ENCODE assay signal across 19 mouse cellular contexts in genomic region chr16:23670161-23670560, GRCm38 (mm10).
A peak's percentile ranks its signal among the peaks of the same experiment; 100 is the strongest.
DNase-seq lines count a peak whose midpoint lies in the region; ATAC-seq and TF ChIP-seq lines count a peak whose summit lies in the region.
"Had no signal": no experiment of that assay in that cellular context is flagged by ENCODE, and none has a peak within 500 bp of the region (broad histone marks: within the 10 kb centered on the region; RNA-seq: fewer than 3 reads in every experiment).

No protein-coding gene starts in this region.

- H3K9me3 ChIP-seq in liver, embryonic 11.5 days (ENCODE audit: control insufficient read depth, low read length): no peaks in the 10 kb centered on the region
- no peaks in the 10 kb centered on the region for H3K9me3 ChIP-seq in neural tube, embryonic 15.5 days (replicated peaks)
- H3K9me3 ChIP-seq: forebrain, embryonic 15.5 days; hindbrain, embryonic 10.5 days; limb, embryonic 15.5 days; neural tube, embryonic 13.5 days had no signal

- 0 out of 2 replicates have a peak, but pooled peaks have one; percentile 21 for TF ChIP-seq CTCF in liver, adult 2 months (IDR thresholded peaks at IDR 0.05; ENCODE audit: low read depth, low read length)

- H3K27ac ChIP-seq in liver, adult 2 months (replicated peaks; ENCODE audit: insufficient read depth, low read depth, low read length): no peak overlapping the region
- no peak overlapping the region for H3K27ac ChIP-seq in liver, embryonic 11.5 days (ENCODE audit: low read depth, low read length)
- 0 out of 2 replicates have a peak overlapping the region, but pooled peaks have one; percentile 18 for H3K27ac ChIP-seq in neural tube, embryonic 15.5 days (replicated peaks)
- H3K27ac ChIP-seq: forebrain, embryonic 15.5 days; hindbrain, embryonic 10.5 days; limb, embryonic 15.5 days; neural tube, embryonic 13.5 days had no signal

- no peaks in the 10 kb centered on the region for H3K36me3 ChIP-seq in liver, adult 2 months (ENCODE audit: control insufficient read depth, insufficient read depth, low read length)
- no peaks in the 10 kb centered on the region for H3K36me3 ChIP-seq in liver, embryonic 11.5 days (ENCODE audit: control insufficient read depth, insufficient read depth, low read length)
- no peaks in the 10 kb centered on the region for H3K36me3 ChIP-seq in neural tube, embryonic 15.5 days
- H3K36me3 ChIP-seq: forebrain, embryonic 15.5 days; hindbrain, embryonic 10.5 days; limb, embryonic 15.5 days; neural tube, embryonic 13.5 days had no signal

- TF ChIP-seq POLR2A in liver, adult 2 months (IDR thresholded peaks at IDR 0.05; ENCODE audit: extremely low read depth, insufficient read depth, low read length): no peak

- H3K79me2 ChIP-seq in liver, adult 2 months (ENCODE audit: control insufficient read depth, insufficient read depth, low read length): no peaks in the 10 kb centered on the region

- H3K27me3 ChIP-seq in liver, adult 2 months (ENCODE audit: control insufficient read depth, insufficient read depth, low read length): no peaks in the 10 kb centered on the region
- H3K27me3 ChIP-seq in liver, embryonic 11.5 days (replicated peaks; ENCODE audit: control insufficient read depth, insufficient read depth, low read length): no peaks in the 10 kb centered on the region
- no peaks in the 10 kb centered on the region for H3K27me3 ChIP-seq in neural tube, embryonic 15.5 days (replicated peaks)
- H3K27me3 ChIP-seq: forebrain, embryonic 15.5 days; limb, embryonic 15.5 days; neural tube, embryonic 13.5 days had no signal

- 82% methylated on average over 4 of the region's 4 CpGs for WGBS in liver, adult 2 months
- WGBS in liver, embryonic 11.5 days: 71% methylated on average over 4 of the region's 4 CpGs
- WGBS in neural tube, embryonic 15.5 days: 77% methylated on average over 4 of the region's 4 CpGs

- ATAC-seq in CD4-positive, CD25-positive, alpha-beta regulatory T cell, adult 4 months: no peak
- no peak for ATAC-seq in liver, embryonic 11.5 days (replicated peaks; ENCODE audit: low FRiP score)
- ATAC-seq in neural tube, embryonic 15.5 days (ENCODE audit: low FRiP score): no peak
- no peak for ATAC-seq in inflammation-experienced regulatory T-cells, adult 6 months
- ATAC-seq: forebrain, embryonic 15.5 days; liver, postnatal 0 days had no signal

- H3K4me3 ChIP-seq in liver, adult 2 months (ENCODE audit: insufficient read depth, low read depth, low read length): no peak overlapping the region
- no peak overlapping the region for H3K4me3 ChIP-seq in liver, embryonic 11.5 days (ENCODE audit: low read depth, low read length)
- no peak overlapping the region for H3K4me3 ChIP-seq in neural tube, embryonic 15.5 days (replicated peaks)
- H3K4me3 ChIP-seq: forebrain, embryonic 15.5 days; hindbrain, embryonic 10.5 days; limb, embryonic 15.5 days; neural tube, embryonic 13.5 days had no signal

- H3K4me1 ChIP-seq in liver, adult 2 months (ENCODE audit: control insufficient read depth, insufficient read depth, low read length): no peaks in the 10 kb centered on the region
- no peaks in the 10 kb centered on the region for H3K4me1 ChIP-seq in liver, embryonic 11.5 days (replicated peaks; ENCODE audit: control insufficient read depth, insufficient read depth, low read length)
- H3K4me1 ChIP-seq in neural tube, embryonic 15.5 days: no peaks in the 10 kb centered on the region
- H3K4me1 ChIP-seq: forebrain, embryonic 15.5 days; limb, embryonic 15.5 days; neural tube, embryonic 13.5 days had no signal

- H3K9ac ChIP-seq in liver, adult 2 months (ENCODE audit: low read depth, low read length): no peak overlapping the region
- H3K9ac ChIP-seq in liver, embryonic 11.5 days (ENCODE audit: low read depth, low read length): no peak overlapping the region
- H3K9ac ChIP-seq in neural tube, embryonic 15.5 days (replicated peaks): no peak overlapping the region; the same call in 1 of the 2 replicates
- H3K9ac ChIP-seq: forebrain, embryonic 15.5 days; limb, embryonic 15.5 days; liver, postnatal 0 days had no signal

- peak; percentile 11 for DNase-seq in CD4-positive, CD25-positive, alpha-beta regulatory T cell, adult 2 months (ENCODE audit: low read depth, low spot score)
- no peak for DNase-seq in liver, adult 2 months (ENCODE audit: extremely low read depth, low read depth, low spot score)
- DNase-seq in liver, embryonic 11.5 days (ENCODE audit: low spot score): no peak
- DNase-seq in neural tube, embryonic 10.5 days (ENCODE audit: extremely low spot score, low spot score): no peak
- no peak for DNase-seq in adrenal gland, postnatal 25 days
- DNase-seq: cerebellum, adult 18-20 months; cerebellum, postnatal 25 days; embryo, embryonic 11 days; gastrocnemius, postnatal 36 days; kidney, postnatal 14 days; liver, postnatal 0 days; right cerebral cortex, postnatal 14 days had no signal

- no peak overlapping the region for H3K4me2 ChIP-seq in liver, embryonic 11.5 days
- no peak overlapping the region for H3K4me2 ChIP-seq in neural tube, embryonic 15.5 days
- H3K4me2 ChIP-seq: forebrain, embryonic 15.5 days; limb, embryonic 15.5 days; neural tube, embryonic 13.5 days had no signal
